Mouse (Mus musculus) ES-E14 (cell line): ENCODE measurements at regions not wholly inside any gene's neighbourhood (a gene's known extent, or its start where the extent isn't known, plus 50 kb on each side); places are given as distances from the start of the nearest gene placed in this dataset.

Source experiments
- HCFC1 ChIP-seq: IDR thresholded peaks from 2 replicates; pipeline ENCODE4 v1.6.1; 2012; ENCODE audit warnings: low read length, inconsistent platforms, borderline replicate concordance; ENCODE audit not compliant: insufficient read depth
- ZNF384 ChIP-seq: IDR thresholded peaks from 2 replicates; pipeline ENCODE4 v1.6.1; 2012; ENCODE audit warnings: low read depth, low read length, inconsistent platforms

GRCm38 (mm10) chr9:43514731-43515458 is 204.2 kb downstream of the Trim29 start:
- no peak for TF ChIP-seq ZNF384
- TF ChIP-seq HCFC1: no peak
